In genomic region chr19:46836085-46836484, GRCm38 (mm10) we compare ENCODE assay signal across 29 mouse cellular contexts.
DNase-seq lines count a peak whose midpoint lies in the region; ATAC-seq lines count a peak whose summit lies in the region.
"Had no signal": no experiment of that assay in that cellular context is flagged by ENCODE, and none has a peak within 500 bp of the region (broad histone marks: within the 10 kb centered on the region; RNA-seq: fewer than 3 reads in every experiment).

No protein-coding gene starts in this region.

- no peaks in the 10 kb centered on the region for H3K27me3 ChIP-seq in hindbrain, embryonic 11.5 days (ENCODE audit: control insufficient read depth, insufficient read depth, low read length)
- H3K27me3 ChIP-seq in hindbrain, embryonic 10.5 days (ENCODE audit: insufficient read depth, poor library complexity, severe bottlenecking), result no peaks in the 10 kb centered on the region
- H3K27me3 ChIP-seq: embryonic facial prominence, embryonic 13.5 days; forebrain, embryonic 15.5 days; Patski had no signal

- H3K9ac ChIP-seq in hindbrain, embryonic 11.5 days (ENCODE audit: low read depth, low read length), result no peak overlapping the region
- H3K9ac ChIP-seq: embryonic facial prominence, embryonic 13.5 days; forebrain, embryonic 12.5 days; forebrain, embryonic 15.5 days; hindbrain, embryonic 14.5 days had no signal

- no peak overlapping the region for H3K4me2 ChIP-seq in hindbrain, embryonic 11.5 days (replicated peaks; ENCODE audit: low read depth, low read length)
- H3K4me2 ChIP-seq: embryonic facial prominence, embryonic 13.5 days; forebrain, embryonic 12.5 days; forebrain, embryonic 15.5 days; heart, embryonic 11.5 days; hindbrain, embryonic 14.5 days had no signal

- 56% methylated on average over 3 of the region's 3 CpGs for WGBS in hindbrain, embryonic 11.5 days
- 62% methylated on average over 3 of the region's 3 CpGs for WGBS in hindbrain, embryonic 10.5 days

- DNase-seq in hindbrain, embryonic 11.5 days (ENCODE audit: low spot score), result peak; percentile 15
- no peak for DNase-seq in hindbrain, embryonic 10.5 days (ENCODE audit: low spot score)
- peak; percentile 97 for DNase-seq in ES-CJ7 (ENCODE audit: low read depth, low spot score)
- peak; percentile 49 for DNase-seq in WW6 (ENCODE audit: low read depth, low spot score)
- DNase-seq in frontal cortex, postnatal 14 days (ENCODE audit: low spot score in 2 of 2), result no peak
- no peak for DNase-seq in yolk sac, embryonic 10.5 days (ENCODE audit: low spot score)
- DNase-seq: adrenal gland, adult 2 months; adrenal gland, postnatal 14 days; cerebellum, adult 11 months; cerebellum, adult 2 months; cerebellum, postnatal 10 days; cerebellum, postnatal 36 days; embryo, embryonic 11 days; gastrocnemius, adult 2 months; gastrocnemius, postnatal 14 days; heart, adult 11 months; kidney, adult 18-20 months had no signal

- H3K36me3 ChIP-seq in hindbrain, embryonic 11.5 days (ENCODE audit: control insufficient read depth, insufficient read depth, low read length), result no peaks in the 10 kb centered on the region
- no peaks in the 10 kb centered on the region for H3K36me3 ChIP-seq in hindbrain, embryonic 10.5 days
- H3K36me3 ChIP-seq: embryonic facial prominence, embryonic 10.5 days; embryonic facial prominence, embryonic 13.5 days; forebrain, embryonic 12.5 days; forebrain, embryonic 15.5 days had no signal

- no peak overlapping the region for H3K27ac ChIP-seq in hindbrain, embryonic 11.5 days (ENCODE audit: low read depth, low read length)
- H3K27ac ChIP-seq in hindbrain, embryonic 10.5 days, result no peak overlapping the region
- H3K27ac ChIP-seq: embryonic facial prominence, embryonic 10.5 days; embryonic facial prominence, embryonic 13.5 days; forebrain, embryonic 12.5 days; forebrain, embryonic 15.5 days; gastrocnemius, adult 2 months; hindbrain, embryonic 14.5 days; hindbrain, postnatal 0 days had no signal

- no peaks in the 10 kb centered on the region for H3K9me3 ChIP-seq in hindbrain, embryonic 11.5 days (ENCODE audit: control insufficient read depth, low read length)
- no peaks in the 10 kb centered on the region for H3K9me3 ChIP-seq in hindbrain, embryonic 10.5 days
- H3K9me3 ChIP-seq: embryonic facial prominence, embryonic 10.5 days; embryonic facial prominence, embryonic 13.5 days; forebrain, embryonic 12.5 days; forebrain, embryonic 15.5 days; G1E had no signal

- H3K4me1 ChIP-seq in hindbrain, embryonic 11.5 days (replicated peaks; ENCODE audit: control insufficient read depth, insufficient read depth, low read length), result no peaks in the 10 kb centered on the region; the same call in 1 of the 2 replicates
- peaks cover 25% of the 10 kb centered on the region for H3K4me1 ChIP-seq in hindbrain, embryonic 10.5 days (replicated peaks)
- H3K4me1 ChIP-seq: embryonic facial prominence, embryonic 13.5 days; forebrain, embryonic 15.5 days had no signal

- no peak overlapping the region for H3K4me3 ChIP-seq in hindbrain, embryonic 11.5 days (ENCODE audit: low read depth, low read length)
- H3K4me3 ChIP-seq in hindbrain, embryonic 10.5 days, result no peak overlapping the region
- H3K4me3 ChIP-seq: embryonic facial prominence, embryonic 10.5 days; embryonic facial prominence, embryonic 13.5 days; erythroblast, embryonic 14.5 days; forebrain, embryonic 12.5 days; forebrain, embryonic 15.5 days; gastrocnemius, adult 2 months had no signal

- no peak for ATAC-seq in hindbrain, embryonic 11.5 days (ENCODE audit: low FRiP score)
- ATAC-seq: forebrain, embryonic 15.5 days; hindbrain, postnatal 0 days; inflammation-experienced regulatory T-cells, adult 6 months; intestine, embryonic 16.5 days; Patski had no signal

Comparison
In these comparisons a context has a peak if more than half of its experiments do, and no peak if none do; other contexts are left out.
1. DNase-seq: peak in hindbrain, embryonic 11.5 days (single experiment), ES-CJ7 (single experiment) and WW6 (single experiment); none in hindbrain, embryonic 10.5 days (single experiment), frontal cortex, postnatal 14 days (0 of 2) and yolk sac, embryonic 10.5 days (single experiment).